Mouse (Mus musculus): Measurements from ENCODE around the gene Slc8a2. TPM values are rescaled to one million over a fixed set of nuclear protein-coding genes. Genes with fewer than 3 reads are reported as not detected.

Gene Slc8a2
- 1 to 10 TPM in 1 of 2 experiments, under 1 TPM in 1; 0.67 to 1.1 TPM for total RNA-seq (2021)

GRCm38 (mm10) chr7:16129421-16129845, at the start of gene Slc8a2:
Slc8a2 (plus strand) TSS chr7:16129826.
- intact Hi-C loops (cut with DNase I): no loop called here
- DNase-seq: peak; percentile 62 to 70

DNA sequence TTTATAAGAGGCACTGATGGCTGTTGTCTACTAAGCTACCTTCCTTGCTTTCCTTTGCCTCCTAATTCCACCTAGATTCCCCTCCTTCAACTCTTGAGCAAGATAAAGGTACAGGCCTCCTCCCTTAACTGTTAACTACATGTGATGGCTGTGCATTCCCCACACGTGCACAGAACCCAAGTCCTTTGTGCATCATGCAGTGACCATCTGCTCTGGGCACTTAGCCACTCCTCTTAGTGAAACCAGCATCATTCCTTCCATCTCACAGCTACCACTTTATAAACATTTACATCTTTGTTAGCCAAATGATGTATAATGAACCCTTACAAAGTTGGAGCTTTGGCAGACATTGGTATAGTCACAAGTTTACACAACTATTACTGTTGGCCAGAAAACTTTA, 49.7 kb upstream of the Slc8a2 start:
- DNase-seq: no peak
- intact Hi-C loops (cut with DNase I): no loop called here

DNA sequence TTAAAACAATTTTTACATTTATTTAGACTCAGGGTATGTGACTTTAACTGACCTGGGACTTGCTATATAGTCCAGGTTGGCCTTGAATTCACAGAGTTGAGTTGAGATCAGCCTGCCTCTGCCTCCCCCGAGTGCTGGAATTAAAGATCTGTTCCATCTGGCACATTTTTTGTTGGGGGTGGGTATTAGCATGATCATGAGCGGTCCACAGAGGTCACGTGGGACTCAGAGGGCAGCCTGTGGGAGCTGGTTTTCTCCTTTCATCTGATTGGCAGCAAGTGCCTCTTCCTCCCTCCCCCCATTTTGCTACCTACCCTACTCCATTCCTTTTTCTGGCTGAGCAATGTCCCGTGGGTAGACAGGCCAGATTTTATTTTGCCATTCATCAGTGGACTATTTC, 49.0 kb upstream of the Slc8a2 start:
- DNase-seq: no peak
- intact Hi-C loops (cut with DNase I): no loop called here

- intact Hi-C loops (cut with DNase I): no loop called here
Measured at GRCm38 (mm10) chr7:16083361-16083760, 46.3 kb upstream of the Slc8a2 start.

DNA sequence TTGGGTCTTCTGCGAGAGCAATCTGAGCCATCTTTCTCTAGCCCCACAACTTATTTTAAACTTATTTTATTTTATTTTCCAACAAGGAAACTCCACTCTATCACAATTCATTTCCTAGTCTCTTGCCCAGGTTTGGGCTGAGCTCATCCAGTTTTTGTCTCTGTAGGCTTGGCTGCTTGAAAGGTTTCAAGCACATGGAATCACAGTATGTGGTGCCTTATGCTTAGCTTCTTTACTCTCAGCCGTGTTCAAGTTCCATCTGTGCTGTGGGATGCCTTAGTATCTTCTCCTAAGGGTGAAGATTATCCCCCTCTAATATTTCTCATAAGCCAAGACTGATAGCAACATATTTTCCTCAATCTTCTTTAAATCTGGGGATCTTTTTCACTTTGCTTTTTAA, 42.0 kb upstream of the Slc8a2 start:
- no peak for DNase-seq
- intact Hi-C loops (cut with DNase I): no loop called here

More at GRCm38 (mm10) chr7:16083361-16083760, 46.3 kb upstream of the Slc8a2 start:
- DNase-seq: no peak

- intact Hi-C loops (cut with DNase I): no loop called here
- no peak for DNase-seq
Measured at GRCm38 (mm10) chr7:16094592-16094991, 35.0 kb upstream of the Slc8a2 start.

DNA sequence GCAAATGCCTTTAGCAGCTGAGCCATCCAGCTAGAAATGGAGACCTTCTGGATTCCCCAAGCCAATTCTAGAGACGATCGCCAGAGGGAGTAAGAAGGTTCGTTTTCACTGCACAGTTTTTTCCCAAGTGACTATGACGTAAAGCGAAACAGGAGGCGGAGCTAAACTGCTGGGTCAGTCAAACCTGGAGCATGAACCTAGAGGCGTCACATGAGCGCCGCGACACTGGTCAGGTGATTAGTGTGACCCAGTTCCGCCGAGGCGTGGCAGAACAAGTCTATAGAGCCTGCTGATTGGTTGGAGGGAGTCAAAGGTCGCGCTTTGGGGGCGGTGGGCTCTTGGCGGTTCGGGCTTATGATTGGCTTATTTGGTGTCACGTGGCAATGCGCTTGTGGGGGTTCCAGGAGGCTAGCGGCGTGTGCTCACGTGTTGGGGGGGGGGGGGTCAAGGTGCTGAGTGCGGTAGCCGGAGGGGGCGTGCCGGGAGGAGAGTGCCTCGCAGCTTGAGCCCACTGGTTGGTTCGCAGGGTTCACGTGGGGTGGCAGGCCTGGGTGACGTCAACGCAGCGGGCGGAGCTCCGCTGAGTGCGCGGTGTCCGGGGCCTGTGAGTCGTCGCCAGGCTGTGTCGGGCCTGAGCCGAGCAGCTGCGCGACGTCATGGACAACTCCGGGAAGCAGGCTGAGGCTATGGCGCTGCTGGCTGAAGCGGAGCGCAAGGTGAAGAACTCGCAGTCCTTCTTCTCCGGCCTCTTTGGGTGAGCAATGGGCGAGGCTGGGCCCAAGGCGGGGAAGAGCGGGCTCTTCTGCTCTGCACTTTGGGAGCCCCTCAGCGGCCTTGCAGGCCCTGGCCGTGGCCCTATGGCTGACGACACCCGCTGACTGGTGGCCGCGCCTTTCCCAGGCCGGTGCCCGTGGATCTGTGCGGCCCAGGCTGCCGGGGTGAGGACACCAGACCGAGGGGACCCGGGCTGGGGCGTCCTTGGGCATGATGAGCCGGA, 31.3 kb upstream of the Slc8a2 start, which contains the start of gene Napa:
TSS of gene Napa (plus strand) at position 438 of the 997 bp plus-strand sequence.
- intact Hi-C loops (cut with DNase I): loop anchor here (2.0 kb wide), 1 partner anchor 164 kb away; no protein-coding TSS in a partner anchor
- DNase-seq: peak; percentile 95

- no peak for DNase-seq
- intact Hi-C loops (cut with DNase I): loop anchor here (1.0 to 2.0 kb wide), 2 partner anchors 18 to 163 kb away; no protein-coding TSS in a partner anchor
Measured at GRCm38 (mm10) chr7:16099901-16100300, 29.7 kb upstream of the Slc8a2 start.

DNA sequence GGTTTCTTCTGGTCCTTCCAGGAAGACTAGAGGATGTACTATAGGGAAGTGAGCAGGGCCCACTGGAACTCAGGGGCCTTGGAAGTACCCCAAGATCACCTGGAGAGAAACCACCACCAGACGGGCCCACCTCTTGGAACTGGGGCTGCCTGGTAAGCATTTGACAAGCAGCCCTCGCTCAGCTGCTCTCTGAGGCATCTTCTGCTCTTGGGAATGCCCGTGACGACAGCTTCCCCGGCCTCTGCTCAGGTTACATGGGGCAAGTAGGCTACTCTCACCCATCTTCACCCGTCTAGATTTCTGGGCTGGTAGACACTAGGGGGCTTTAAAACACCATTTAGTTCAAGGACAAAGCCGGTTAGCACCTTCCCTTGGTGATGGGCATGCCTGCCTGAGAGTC, 28.5 kb upstream of the Slc8a2 start:
- no peak for DNase-seq

DNA sequence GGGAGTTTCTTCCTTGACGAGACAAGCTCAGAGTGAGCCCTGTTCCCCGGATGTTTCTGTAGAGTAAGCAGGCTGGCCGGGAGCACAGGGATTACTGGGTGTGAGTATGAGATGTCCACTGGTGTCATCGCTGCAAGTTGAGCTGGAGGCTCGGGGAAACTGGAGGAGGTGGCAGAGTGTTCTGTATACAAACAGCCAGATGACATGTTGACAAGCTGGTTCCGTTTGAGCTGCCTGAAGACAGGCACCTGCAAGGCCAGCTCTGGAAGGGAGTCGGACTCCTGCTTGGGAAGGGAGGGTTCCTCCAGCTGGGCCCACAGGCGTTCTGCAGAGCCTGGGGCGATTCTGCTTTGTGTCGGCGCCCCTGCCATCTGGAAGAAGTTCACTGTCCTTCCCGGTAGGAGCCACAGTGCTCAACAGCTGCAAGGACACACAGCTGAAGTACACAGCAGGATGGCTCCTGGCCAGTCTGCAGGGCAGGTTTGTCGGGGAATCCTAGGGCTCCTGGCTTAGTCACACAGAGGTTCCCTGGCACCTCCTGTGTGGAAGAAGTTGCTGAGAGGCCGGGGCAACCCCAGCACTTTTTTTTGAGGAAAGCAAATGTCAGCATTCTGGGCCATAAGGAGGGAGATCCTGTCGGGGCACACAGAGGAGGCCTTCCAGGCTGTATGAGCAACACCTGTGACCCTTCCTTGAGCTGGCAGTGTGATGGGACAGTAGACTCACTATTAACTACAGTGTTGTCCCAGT, 27.7 kb upstream of the Slc8a2 start:
- intact Hi-C loops (cut with DNase I): no loop called here

More for the DNA sequence above, 28.5 kb upstream of the Slc8a2 start:
- intact Hi-C loops (cut with DNase I): no loop called here

DNA sequence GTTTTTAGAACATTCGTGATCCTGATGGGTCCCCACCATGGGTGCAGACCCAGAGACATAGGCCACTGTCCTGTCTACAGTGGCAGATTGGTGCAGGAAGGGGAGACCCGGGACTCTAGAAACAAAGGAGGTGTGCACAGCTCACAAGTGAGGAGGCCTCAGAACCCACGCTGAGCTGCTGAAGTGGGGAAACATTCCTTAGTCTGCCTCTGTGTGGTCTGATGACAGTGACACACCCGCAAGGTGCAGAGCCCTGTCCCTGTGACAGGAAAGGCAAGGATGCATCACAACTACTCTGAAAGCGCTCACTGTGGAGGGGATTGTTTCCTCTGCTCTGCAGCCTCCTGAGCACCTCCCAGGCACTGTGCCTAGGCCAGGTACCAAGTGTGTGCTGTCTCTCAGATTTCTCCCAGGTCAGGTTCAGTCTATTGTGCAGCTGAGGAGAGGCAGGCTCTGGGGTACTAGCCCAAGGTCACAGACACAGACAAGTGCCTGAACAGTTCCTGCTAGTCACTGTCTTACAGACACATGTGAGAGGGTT, 26.9 kb upstream of the Slc8a2 start:
- no peak for DNase-seq
- intact Hi-C loops (cut with DNase I): no loop called here

More for the DNA sequence above, 27.7 kb upstream of the Slc8a2 start:
- no peak for DNase-seq

DNA sequence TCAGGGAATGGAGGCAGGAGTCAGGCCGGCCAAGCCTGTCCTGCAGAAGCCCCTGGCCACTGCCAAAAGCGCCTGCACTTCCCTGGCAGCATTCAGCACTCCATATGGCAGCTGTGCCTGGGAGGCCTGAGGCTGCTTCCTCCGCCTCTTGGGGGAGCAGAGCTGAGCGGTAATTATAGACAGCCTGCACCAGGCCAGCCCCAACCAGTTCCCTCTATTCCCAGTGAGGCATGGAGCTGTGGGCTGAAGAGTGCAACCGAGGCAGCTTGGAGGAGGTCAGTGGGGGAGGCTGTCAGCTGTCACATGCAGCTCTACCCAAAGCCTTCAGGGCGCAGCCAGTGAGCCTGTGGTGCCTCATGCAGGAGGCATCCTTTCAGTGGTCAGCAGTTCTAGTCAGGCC, 25.9 kb upstream of the Slc8a2 start:
- no peak for DNase-seq
- intact Hi-C loops (cut with DNase I): no loop called here

DNA sequence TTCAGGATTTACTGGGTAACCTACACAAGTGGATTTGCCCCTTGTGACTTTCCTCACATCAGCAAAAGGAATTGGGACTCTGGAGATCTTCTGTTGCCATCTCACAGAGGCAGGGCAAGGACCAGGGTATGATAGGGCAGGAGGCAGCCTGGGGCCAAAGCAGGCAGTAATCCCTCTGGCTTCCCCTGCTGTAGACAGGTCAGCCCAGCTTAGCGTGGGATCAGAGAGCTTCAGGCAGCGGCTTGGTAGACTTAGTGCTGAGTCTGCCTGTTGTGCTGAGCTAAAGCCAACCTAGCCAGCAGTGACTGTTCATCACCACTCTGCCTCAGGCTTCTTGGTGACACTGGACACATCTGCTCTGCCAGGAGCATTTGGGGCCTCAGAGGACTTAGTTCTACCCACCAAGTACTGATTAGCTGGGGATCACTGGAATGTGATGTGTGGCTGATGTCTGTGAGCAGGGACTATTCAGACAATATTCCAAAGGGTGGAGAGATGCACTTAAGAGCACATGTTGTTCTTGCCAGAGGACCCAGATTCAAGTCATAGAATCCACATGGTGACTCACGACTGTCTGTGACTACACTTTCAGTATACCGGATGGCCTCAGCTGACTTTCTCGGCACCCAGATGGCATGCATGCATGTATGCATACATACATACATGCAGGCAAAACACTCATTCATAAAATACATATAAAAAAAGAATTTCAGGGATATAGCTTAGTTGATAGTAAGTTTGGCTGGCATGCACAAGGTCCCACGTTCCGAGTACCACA, 24.8 kb upstream of the Slc8a2 start:
- no peak for DNase-seq
- intact Hi-C loops (cut with DNase I): no loop called here

- intact Hi-C loops (cut with DNase I): no loop called here
- DNase-seq: no peak
Measured at GRCm38 (mm10) chr7:16108886-16109542, 20.6 kb upstream of the Slc8a2 start.

- no peak for DNase-seq
- intact Hi-C loops (cut with DNase I): no loop called here
Measured at GRCm38 (mm10) chr7:16110158-16110557, 19.5 kb upstream of the Slc8a2 start.

- intact Hi-C loops (cut with DNase I): no loop called here
- DNase-seq: no peak
Measured at GRCm38 (mm10) chr7:16111284-16112090, 18.1 kb upstream of the Slc8a2 start.

DNA sequence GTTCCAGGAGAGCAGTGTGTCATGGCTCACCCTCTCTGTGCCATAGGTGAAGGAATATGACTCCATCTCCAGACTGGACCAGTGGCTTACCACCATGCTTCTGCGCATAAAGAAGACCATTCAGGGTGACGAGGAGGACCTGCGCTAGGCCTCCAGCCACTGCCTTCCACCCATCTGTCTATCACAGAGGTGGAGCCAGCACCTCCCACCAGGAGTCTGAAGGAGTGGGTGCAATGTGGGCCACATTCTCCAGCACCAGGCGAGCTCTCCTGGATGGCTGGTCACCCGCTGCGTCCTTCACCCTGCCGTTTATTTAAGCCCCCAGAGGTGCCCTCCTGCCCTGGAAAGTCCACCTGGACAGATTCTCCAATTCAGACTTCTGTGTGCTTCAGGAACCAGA, 13.2 kb upstream of the Slc8a2 start:
- DNase-seq: no peak
- intact Hi-C loops (cut with DNase I): no loop called here

DNA sequence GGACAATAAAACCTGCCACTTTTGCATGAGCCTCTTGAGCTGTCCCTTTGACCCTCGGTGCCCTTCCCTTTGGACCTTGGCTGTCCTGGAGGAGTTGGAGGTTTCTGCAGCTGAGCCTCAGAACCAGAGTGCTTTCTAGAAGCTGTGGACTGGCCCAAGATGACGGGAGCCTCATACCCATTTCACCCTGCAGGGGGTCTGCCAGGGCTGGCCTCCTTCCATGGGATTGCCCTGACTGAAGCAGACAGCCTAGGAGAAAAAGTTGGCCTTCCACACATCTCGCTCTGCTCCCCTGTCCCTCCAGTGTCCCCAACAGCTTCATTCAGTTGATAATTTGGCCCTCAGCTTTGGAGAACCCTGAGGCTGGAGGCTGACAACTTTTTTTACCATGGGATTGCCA, 12.5 kb upstream of the Slc8a2 start:
- intact Hi-C loops (cut with DNase I): no loop called here
- DNase-seq: no peak
